Mouse (Mus musculus) WW6 (cell line): ENCODE data around the gene Erbb3.

Source experiments
- DNase-seq: peaks from one replicate; pipeline ENCODE4 v3.0.0-alpha.2; 2013; ENCODE audit warnings: low read depth, low spot score

The Erbb3 gene

DNA sequence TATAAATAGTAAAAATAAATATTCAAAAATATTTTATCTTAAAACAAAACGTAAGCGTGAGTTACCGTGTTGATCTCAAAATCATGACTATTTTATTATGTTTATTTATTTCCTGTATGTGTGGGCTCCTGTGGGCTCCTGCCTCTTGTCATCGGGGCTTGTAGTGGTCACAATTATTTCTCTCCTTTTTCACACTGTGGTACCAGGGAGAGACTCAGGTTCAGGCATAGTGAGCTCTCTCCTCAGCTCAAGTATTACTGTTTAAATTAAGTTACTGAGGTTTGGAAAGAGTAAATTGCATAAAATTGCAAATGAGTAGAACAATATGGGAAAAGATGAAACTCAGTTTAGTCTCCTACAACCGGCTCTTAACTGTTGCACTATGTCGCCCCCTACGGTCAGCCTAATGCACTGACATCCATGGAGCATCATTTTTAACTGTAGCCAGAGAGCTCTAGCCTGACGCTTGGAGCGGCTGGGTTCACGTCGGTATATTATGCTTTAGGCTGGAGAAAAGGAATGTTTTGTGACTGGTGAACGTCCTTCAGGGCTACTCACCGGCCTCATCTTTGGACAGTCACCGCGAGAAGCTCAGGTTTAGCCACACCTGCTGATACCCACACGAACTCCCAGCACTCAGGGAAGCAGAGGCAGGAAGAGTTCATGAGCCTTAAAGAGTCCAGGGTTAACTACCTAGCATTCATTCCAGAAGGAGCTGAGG, 23.1 kb upstream of the Erbb3 start:
- no peak for DNase-seq

DNA sequence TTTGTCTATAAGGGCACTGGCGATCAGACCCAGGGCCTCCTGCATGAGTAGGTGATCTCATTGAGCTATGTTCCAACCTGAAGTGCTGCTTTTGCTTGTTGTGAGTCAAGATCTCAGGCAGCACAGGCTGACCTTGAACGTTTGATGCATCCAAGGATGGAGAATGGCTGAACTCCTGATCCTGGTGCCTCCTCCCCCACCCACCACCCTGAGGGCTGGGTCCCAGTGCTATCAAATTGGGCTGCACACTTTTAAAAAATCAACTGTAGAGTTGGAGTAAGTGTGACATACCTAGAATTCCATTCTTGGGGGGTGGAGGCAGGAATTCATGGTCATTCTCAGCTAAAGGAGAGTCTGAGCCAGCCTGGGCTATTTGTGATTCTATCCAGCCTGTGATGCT, 17.0 kb upstream of the Erbb3 start:
- peak; percentile 60 for DNase-seq

DNA sequence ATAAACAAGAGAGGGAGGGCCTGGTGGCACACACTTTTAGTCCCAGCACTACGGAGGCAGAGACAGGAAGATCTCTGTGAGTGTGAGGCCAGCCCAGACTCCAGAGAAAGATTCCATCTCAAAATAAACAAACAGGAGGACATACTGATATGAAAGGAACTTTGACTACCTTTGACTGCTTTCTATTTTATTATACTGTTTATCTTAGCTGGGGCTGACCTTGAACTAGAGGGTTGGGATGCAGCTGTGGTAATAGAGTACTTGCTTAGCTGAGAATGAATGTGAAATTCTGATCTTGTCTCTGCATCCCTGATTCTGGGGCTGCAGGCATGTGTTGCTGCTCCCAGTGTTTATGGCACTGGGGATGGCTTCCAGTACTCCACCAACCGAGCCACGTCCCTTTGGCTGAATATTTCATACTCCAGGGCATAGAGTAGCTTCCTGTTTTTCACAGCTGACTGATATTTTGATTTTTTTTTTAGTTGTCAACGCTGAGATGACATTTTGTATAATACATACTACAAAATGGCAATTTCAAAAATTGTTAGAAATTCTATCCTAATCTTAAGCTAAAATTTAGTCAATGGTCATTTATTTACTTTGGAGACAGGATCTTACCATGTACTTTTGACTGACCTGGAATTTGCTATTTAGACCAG, 13.1 kb upstream of the Erbb3 start:
- no peak for DNase-seq

DNA sequence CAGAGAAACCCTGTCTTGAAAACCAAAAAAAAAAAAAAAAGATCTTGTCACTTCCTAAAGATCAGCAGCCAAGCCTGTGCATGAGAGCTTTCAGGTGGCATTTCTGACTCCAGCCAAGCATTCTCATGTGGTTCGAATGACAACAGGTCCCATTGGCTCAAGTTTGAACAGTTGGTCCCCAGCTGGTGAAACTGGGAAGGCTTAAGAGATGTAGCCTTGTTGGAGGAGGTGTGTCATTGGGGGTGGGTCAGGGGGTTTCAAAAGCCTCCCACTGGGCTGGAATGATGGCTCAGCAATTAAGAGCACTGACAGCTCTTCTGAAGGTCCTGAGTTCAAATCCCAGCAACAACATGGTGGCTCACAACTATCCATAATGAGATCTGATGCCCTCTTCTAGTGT, 12.0 kb upstream of the Erbb3 start:
- DNase-seq: no peak

DNA sequence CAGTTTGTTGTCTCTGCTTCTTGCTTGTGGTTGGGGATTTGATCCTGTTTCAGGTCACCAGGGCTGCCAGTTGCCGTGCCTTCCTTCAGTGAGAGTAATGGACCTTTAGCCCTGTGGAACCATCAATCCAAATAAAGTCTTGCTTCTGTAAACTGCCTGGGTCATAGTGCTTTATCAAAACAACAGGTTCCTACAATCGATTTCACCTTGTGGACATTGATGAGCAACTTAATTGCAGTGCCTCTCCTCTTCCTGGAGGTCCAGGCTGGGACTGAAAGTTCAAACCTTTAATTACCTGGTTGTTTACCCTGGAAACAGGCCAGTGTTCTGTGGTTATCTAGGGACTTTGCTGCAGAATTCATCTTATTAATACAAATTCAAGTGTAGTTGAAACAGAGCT, 9.0 kb upstream of the Erbb3 start:
- DNase-seq: no peak

DNA sequence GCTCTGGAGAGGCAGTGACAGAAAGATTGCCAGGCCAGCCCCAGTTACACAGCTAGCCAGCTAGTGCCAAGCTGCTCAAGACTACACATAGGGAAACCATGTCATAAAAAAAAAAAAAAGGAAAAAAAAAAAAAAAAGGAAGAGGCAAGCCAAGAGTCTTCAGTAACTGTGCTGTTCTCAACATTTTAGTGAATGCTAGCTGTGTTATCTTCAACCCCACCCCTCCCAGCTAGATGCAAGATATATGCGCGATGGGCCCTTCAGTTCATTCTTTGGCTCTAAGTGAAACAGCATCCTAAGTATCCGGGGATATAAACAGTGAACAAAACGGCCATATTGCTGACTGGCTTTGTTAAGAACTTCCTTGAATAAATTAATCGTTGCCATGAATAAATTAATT, 3.3 kb upstream of the Erbb3 start:
- DNase-seq: no peak

DNA sequence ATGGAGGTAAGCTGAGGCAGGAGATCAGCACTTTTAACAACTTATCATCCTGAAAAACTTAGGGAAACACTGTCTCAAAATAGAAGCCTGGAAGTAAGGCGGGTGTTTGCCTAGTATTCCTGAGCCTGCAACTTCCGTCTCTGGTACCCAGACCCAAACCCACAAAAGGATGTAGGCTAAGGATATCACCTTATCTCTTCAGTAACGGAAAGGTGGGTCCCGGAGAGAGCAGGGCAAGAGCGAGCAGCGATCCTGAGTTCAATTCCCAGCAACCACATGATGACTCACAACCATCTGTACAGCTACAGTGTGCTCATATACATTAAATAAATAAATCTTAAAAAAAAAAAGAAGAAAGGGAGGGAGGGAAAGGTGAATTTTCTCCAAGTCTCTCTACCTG, 2.0 kb upstream of the Erbb3 start:
- no peak for DNase-seq

DNA sequence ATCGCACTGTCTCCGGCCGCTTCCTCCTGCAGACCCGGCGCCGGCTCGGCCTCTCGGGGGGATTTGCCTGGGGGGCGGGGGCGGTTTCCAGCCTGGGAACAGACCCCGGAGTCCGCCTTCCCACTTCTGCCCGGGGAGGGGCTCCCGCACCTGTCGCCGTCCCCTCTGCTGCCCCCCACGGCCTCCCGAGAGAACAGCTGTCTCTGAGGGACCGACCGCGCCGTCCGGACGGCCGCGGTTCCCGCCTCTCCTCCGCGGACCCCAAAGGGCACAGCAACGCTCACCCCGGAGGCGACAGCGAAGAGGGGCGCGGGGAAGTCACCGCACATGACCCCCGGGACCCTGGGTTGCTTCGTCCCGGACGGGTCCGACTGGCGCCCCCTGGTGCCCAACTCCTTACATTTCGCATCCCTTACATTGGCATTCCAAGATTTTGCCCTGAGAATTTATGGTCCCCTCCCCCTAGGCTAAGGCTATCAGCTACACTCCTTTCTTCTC, 790 bp upstream of the Erbb3 start:
- peak; percentile 60 for DNase-seq

DNA sequence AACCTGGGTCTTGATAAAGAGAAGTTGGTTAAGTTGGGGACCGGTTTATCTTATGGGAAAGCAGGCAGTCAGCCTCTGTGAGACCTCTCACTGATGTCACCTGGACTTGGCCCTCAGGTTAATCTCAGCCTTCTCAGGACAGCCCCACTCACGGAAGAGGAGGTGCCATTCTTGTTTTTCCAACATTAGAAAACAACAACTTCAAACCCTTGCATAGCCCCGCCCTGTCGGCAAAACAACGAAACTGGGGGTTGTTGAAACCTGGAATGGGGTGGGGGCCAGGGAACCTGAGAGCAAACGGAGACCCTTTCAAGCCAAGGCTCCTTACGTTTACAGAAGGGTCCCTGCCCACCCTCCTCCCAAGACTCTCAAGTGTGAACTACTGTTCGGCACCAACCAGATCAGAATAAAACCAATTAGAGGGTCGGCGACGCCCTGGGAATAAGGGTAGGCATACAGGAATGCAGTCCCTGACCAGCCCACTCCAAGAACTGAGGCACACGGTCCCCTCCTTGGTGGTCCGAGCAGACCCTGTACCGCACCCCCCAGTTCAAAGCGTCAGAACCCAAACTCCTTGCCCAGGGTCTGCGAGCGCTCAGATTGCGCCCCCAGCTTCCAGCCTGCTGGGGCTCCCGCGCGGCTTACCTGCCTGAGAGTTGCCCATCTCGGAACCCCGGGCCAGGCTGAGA, 533 bp downstream of the Erbb3 start:
- no peak for DNase-seq

DNA sequence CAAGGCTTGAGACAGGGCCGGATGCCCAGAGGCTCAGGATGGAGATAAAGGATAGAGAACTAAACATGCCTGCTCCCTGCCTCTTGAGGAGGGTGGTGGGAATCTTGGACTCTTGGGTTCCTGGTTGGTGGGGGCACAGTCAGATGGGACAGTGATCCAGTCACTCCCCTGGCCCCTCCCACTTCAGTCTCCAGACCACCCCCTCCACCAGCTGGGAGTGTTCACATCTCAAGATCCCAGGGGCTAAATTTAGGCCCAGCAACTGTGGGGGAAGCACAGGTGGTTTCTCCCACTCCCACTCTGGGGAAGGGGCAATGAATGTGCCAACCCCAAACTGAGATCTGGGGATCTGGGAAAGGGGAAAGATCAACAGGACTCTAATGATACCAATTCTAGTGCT, 1.3 kb downstream of the Erbb3 start:
- DNase-seq: no peak

DNA sequence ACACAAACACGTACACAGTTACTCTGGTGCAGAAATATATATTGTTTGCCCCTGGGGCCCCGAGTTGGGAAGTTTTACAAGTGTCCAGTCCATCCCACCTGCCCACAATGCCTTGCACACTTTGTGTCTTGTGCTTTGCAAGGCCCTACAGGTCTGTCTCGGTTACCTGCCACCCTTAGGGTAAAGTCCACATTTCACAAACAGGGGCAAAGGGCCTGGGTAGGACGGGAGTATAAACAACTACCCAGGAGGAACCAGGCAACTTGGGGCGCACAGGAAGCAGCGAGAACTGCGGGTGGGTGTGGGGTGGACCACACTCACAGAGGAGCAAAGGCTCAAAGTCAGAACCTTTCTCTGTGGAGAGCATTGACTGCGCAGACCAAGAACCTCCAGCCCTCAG, 1.8 kb downstream of the Erbb3 start:
- DNase-seq: no peak

DNA sequence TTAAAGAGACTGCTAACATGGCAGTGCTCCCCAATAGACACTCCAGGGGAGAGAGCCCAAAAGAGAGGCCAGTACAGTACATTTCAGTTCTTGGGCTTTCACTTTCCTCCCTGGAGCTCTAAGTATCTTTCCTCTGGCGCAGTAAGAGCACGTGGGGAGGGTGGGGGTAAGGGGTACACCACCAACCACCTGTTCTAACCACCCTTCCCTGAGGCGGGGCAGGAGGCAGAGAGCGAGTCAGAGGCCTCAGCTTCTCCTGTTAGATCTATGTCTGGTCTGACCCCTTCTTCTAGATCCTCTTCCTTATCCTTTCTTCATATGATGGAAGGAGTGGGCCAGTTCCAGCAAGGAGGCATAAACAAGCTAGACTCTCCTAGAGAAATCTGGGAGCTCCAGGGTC, 2.3 kb downstream of the Erbb3 start:
- no peak for DNase-seq

DNA sequence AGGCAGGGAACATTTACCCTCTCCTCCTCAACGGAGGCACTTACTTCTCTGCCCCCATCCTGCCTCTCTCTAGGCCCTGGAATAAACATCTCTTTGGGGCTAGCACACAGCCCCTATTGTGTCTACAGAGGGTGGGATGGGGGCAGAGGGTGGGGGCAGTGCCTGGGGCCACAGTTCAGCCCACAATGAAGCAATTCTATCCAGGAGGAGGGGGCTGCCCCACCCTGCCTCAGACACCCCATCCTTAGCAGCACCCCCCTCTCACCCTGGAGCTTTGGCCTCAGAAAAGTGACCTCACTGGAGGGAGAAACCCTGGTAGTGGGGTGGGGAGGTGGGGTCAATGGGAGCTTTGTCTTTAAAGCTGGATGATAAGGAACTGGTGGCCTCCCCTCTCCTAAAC, 2.9 kb downstream of the Erbb3 start:
- no peak for DNase-seq

DNA sequence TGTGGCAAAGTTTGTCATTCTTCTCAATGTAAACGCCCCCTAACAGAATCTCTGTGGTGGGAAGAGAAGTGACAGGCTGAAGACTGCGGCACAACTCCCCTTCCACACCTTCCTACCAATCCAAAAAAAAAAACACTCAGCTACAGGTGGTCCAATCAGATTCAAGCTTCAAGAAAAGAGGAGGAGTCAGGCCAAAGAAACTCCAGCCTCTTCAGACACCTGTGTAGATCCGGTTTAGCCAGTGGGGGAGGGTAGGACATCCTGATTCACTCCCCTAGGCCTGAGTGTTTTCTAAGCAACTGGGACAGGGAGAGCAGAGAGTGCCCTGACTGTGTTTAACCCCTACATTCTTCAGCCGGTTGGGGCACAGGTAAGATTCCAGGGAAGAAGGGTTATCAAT, 5.1 kb downstream of the Erbb3 start:
- DNase-seq: peak; percentile 68

DNA sequence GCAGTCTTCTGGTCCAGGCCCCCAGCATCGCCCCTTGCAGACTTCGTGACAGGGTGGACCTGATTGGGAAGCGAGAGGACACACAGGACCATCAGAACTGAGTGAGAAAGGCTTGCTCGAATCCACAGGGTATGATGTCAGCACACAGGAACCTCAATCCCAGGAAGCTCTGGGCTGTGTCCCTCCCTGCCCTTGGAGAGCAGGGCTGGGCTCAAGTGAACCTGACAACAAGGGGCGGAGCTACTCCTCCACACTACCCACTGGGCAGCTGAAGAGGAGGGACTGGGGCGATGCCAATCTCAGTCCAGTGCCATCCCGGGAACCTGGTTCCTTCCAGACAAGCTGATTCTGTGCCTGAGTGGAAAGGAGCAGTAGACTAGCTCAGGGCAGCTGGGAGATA, 5.8 kb downstream of the Erbb3 start:
- no peak for DNase-seq

DNA sequence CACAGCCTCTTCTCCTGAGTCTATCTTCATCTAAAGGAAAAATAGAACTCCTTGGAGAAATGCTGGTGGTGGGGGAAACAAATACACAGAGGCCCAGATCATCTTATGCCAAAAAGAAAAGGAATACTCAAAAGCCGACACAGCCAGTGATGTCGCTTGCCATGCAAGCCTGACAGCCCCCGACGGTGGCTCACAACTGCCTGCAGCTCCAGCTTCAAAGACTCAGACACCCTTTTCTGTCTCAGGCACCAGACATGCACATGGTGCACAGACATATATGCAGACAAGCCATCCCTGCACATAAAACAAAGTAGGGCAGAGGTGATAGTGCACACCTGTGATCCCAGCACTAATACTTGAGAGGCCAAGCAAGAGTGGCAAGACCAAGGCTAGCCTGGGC, 9.7 kb downstream of the Erbb3 start:
- no peak for DNase-seq

DNA sequence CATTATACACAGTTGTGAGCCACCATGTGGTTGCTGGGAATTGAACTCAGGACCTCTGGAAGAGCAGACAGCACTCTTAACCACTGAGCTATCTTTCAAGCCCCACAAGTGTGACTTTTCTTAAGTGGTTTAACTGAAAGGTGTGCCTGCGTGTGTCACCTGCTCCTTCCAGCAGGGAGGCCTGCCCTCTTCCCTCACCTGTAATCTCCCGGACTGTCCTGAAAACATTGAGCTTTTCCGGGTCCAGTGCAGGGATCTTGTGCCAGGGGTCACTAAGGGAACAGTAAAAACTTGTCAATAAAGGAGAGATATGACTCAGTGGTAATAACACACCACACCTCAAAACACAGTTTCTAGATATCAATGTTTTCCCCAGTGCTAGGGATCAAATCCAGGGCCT, 10.2 kb downstream of the Erbb3 start:
- DNase-seq: no peak

DNA sequence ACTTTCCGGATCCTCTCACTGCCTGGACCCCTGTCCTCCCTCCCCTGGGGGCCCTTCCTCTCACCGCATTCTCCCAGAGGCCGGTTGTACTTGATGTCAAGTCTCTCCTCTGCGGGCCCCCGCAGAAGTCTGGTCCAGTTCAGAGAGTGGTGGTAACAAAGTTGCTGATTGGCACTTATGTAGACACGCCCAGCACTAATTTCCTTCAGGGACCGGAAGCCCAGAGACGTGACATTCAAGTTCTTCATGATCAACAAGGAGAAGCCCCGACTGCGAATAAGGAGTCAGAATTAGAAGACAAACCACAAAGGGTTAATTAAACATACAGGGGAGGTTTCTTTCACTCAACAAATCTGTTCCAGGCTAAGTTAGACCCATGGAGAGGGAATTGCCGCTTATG, 11.1 kb downstream of the Erbb3 start:
- DNase-seq: no peak

DNA sequence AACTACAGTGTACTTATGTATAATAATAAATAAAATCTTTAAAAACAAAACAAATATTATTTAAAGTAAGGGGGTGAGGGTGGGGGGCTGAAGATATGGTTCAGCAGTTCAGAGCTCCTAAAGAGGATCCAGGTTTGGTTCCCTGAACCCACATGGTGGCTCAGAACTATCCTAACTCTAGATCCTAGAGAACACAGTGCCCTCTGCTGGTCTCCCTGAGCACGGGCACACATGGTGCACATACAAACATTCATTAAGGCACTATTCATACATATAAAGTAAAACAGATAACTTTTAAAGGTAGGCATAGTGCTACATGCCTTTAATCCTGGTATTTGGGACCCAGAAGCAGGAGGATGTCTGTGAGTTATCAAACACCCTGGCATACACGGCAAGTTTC, 14.4 kb downstream of the Erbb3 start:
- no peak for DNase-seq

DNA sequence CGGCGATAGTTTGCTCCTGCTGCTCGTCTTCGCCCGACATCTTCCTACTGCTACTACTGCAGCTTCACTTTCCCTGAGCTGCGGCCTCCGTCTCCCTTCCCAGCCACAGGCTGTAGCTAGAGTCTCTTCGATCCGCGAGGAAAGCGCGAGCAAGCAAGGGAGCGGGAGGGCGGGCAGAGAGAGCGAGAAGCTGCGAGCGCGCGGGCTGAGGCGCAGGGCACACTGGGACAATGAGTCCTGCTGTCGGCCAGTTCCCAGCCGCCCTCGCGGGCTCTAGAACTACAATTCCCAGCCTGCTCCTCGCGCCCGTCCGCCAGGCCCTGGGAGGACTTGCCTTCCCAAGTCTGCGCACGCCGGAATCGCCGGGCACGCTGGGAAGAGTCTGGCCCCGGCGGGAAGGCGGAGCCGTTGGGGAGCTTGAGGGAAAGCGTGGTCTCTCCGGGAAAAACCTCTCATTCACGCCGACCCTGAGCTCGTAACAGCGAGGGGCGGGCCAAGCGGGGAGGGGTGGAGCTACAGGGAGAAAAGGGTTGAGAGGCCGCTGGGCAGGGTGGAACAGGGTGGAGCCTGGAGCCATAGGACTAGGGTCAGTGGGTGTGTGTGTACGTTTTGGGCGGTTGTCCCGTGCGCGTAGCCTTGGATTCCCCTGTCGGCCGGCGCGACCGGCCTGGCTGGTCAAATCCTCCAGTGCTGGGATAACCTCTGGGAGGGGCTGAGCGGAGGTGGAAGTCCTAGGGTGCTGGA, 23.5 kb downstream of the Erbb3 start, which contains the start of gene Pa2g4:
Gene Pa2g4, minus strand, starts transcription at position 200 of the 744 bp plus-strand sequence.
- peak; percentile 99 for DNase-seq

DNA sequence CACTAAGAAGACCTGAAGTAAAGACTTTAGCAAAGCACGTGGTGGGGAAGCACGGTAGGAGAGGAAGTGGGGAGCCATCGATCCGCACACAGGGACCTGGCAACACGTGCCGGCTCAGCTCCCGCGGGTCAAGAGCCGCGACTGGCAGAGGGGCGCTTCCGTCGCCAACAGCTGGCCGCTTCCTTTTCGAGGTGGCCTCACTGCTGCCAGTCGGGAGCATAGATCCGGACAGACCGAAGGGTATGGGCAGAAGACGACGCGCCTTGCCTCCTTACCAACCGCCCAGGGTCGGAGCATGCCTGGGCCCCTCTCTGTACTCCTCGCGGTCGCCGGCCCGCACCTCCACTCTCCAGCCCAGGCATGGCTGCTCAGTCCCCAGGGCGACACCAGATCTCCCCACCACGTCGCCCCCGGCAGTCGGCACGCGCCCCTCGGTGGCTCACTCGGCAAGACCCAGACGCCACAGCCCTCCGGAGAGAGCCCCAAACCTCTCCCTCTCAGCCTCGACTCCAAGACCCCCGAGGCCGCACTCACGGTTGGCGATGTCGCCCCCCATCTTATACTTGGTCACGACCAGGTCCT, 24.2 kb downstream of the Erbb3 start:
- DNase-seq: no peak

DNA sequence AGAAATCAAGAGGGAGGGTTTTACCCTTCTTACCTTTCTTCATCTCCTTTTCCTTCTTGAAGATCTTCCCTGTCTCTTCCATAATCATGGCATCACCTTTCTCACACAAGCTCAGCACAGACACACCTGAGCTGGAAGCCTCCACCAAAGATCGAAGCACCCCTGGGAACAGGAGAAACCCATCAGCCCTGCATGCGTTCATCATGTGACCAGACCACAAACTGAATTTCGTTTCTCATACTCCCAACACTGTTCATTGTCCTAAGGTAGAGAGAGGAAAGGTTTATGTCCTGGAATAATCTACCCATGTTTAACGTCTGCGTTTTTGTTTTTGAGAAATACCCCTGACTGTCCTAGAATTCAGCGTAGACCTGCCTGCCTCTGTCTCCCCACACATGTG, 25.9 kb downstream of the Erbb3 start:
- DNase-seq: no peak
